Mouse (Mus musculus): ENCODE data around the gene Spast.
A peak's percentile ranks its signal among the peaks of the same experiment; 100 is the strongest.
"Not testable (repeated sequence)": the region's sequence is repeated elsewhere in the genome, so short reads cannot be mapped to it uniquely, and the experiment has no call there.

The Spast gene

GRCm38 (mm10) chr17:74338937-74339804 lies at the start of gene Spast:
Spast (plus strand) TSS chr17:74338987.
- DNase-seq (ENCODE audit: low read depth, low spot score): peak; percentile 75

- no peak for DNase-seq (ENCODE audit: low read depth, low spot score)
Observed at GRCm38 (mm10) chr17:74290198-74290597, 48.6 kb upstream of the Spast start.

GRCm38 (mm10) chr17:74290869-74291268 lies 47.9 kb upstream of the Spast start:
- no peak for DNase-seq (ENCODE audit: low read depth, low spot score)

- DNase-seq (ENCODE audit: low read depth, low spot score): no peak
Observed at GRCm38 (mm10) chr17:74291640-74292361, 47.0 kb upstream of the Spast start.

- peak; percentile 57 for DNase-seq (ENCODE audit: low read depth, low spot score)
Observed at GRCm38 (mm10) chr17:74293687-74294425, 44.9 kb upstream of the Spast start.

- peak; percentile 88 for DNase-seq (ENCODE audit: low read depth, low spot score)
Observed at GRCm38 (mm10) chr17:74294426-74295025, 44.3 kb upstream of the Spast start.

- peak; percentile 89 for DNase-seq (ENCODE audit: low read depth, low spot score)
Observed at GRCm38 (mm10) chr17:74295026-74295970, 43.5 kb upstream of the Spast start, which contains the start of gene Memo1. Memo1 (minus strand) TSS chr17:74295521.

- DNase-seq (ENCODE audit: low read depth, low spot score): peak; percentile 45
Observed at GRCm38 (mm10) chr17:74296076-74296823, 42.5 kb upstream of the Spast start.

GRCm38 (mm10) chr17:74296991-74297390 lies 41.8 kb upstream of the Spast start:
- DNase-seq (ENCODE audit: low read depth, low spot score): not testable (repeated sequence)

GRCm38 (mm10) chr17:74300089-74300488 lies 38.7 kb upstream of the Spast start:
- DNase-seq (ENCODE audit: low read depth, low spot score): no peak

GRCm38 (mm10) chr17:74304060-74304459 lies 34.7 kb upstream of the Spast start:
- DNase-seq (ENCODE audit: low read depth, low spot score): no peak

- DNase-seq (ENCODE audit: low read depth, low spot score): no peak
Observed at GRCm38 (mm10) chr17:74305616-74306015, 33.2 kb upstream of the Spast start.

GRCm38 (mm10) chr17:74306021-74306420 lies 32.8 kb upstream of the Spast start:
- no peak for DNase-seq (ENCODE audit: low read depth, low spot score)

- no peak for DNase-seq (ENCODE audit: low read depth, low spot score)
Observed at GRCm38 (mm10) chr17:74315445-74316308, 23.1 kb upstream of the Spast start.

- peak; percentile 93 for DNase-seq (ENCODE audit: low read depth, low spot score)
Observed at GRCm38 (mm10) chr17:74316309-74316863, 22.4 kb upstream of the Spast start.

GRCm38 (mm10) chr17:74318721-74319120 lies 20.1 kb upstream of the Spast start:
- DNase-seq (ENCODE audit: low read depth, low spot score): peak; percentile 30

GRCm38 (mm10) chr17:74322400-74323054 lies 16.3 kb upstream of the Spast start:
- no peak for DNase-seq (ENCODE audit: low read depth, low spot score)

GRCm38 (mm10) chr17:74323844-74324243 lies 14.9 kb upstream of the Spast start, which contains the start of gene Dpy30:
Dpy30 (minus strand) TSS chr17:74323944.
- no peak for DNase-seq (ENCODE audit: low read depth, low spot score)
